Mouse (Mus musculus) layer of hippocampus, postnatal 36 days (tissue): ENCODE data around the gene Mreg. TPM values are rescaled to one million over a fixed set of nuclear protein-coding genes. Genes with fewer than 3 reads are reported as not detected.
A peak's percentile ranks its signal among the peaks of the same experiment; 100 is the strongest.

Source experiments
- DNase-seq, 2 experiments: peaks; one replicate each; pipeline ENCODE4 v3.0.0; 2022
- total RNA-seq, 2 experiments: library from RNA; stranded (reverse); gene quantifications; 2 replicates each; pipeline ENCODE4 v1.2.3; 2021

The Mreg gene
- total RNA-seq, 2 experiments from 2014 or later: 3.4 to 4.2 TPM

DNA sequence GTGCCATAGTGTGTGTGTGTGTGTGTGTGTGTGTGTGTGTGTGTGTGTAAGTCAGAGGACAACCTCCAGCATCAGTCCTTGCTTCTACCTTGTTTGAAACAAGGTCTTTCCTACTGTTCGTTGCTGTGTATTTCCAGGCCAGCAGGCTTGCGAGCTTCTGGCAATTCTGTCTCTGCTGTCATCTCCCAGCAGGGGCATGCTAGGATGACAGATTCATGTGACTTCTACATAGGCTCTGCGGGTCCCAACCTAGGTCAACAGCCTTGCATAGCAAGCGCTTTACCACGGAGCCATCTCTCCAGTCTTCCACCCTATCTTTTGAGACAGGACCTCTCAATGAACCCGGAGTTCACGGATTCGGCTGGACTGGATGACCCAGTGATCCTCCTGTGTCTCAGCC, 20.7 kb downstream of the Mreg start:
- no peak for DNase-seq

DNA sequence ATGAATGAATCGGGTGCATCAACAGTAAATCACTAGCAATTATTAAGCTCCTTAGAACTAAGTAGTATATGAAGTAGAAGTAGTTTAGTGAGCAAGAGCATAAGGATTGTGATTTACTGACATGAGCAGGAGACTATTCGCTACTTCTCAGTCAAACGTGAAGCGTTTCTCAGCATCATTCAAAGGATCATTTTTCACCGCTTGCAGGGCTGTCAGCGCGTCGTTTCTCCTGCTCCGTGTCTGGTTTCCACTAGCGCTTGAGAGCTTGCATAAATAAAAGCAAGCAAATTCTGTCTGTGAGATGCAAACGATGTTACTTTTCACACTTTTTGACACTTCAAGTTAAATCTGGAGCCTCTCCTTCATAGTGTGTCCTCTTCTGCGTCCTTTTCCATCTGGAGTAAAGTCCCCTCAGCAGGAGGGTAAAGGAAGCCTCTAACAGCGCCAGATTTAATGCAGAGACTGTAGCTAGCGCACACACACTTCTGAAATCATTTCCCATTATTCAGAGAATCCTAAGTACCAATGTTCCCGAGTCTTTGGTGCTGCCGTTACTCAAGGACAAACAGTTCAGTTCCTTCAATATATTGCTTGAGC, 23.9 kb downstream of the Mreg start:
- DNase-seq: no peak

DNA sequence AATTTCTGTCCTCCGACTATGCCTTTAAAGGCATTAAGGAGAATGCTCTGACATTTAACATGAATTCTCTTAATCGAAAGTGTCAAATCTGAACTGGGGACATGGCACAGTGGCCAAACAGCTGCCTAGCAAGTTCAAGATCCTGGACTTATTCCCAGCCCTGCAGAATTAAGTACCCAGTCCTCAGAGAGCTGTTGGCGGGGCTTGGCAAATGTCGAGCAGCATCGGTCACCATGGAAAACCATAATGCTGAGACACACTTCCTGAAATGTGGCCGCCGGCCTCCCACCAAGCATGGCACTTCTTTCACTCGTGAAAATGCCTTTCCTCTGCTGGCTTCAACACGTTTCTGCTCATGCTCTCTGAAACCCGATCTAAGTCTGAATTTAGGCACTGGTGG, 24.6 kb downstream of the Mreg start:
- no peak for DNase-seq

DNA sequence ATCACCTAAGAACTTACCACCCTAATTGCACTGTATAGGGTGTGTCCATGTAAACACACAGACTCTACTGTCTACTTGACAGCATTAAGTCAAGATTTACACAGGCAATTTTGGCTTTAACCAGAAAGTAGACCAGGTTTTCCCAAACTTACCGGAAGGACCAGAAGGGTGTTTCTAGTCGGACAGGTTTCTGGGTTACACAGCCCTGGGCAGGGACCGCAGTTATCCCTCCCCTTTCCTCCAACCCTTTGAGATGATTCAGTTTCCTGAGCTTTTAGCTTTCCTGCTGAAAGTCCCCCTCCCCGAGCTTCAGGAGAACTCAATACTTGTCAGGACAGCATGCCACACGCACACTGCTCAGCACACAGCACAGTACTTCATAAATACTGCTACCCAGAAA, 26.0 kb downstream of the Mreg start:
- DNase-seq: no peak

DNA sequence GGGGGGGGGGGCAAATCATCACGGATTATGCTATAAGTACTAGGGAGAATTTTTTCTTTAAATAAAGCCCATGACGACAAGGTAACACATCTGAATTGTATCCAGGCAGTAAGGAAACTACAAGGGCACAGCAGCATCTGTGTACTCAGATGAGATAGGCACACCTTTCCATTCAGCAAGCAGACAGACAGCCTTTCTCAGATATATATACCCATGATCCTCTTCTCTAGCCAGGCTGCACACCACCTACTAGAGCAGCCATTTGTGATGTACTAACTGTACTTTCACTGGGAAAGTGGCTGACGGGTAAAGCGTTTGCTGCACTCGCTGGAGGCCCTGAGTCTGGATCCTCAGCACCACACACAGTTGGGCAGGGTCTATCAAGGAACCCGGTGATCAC, 28.6 kb downstream of the Mreg start:
- no peak for DNase-seq

DNA sequence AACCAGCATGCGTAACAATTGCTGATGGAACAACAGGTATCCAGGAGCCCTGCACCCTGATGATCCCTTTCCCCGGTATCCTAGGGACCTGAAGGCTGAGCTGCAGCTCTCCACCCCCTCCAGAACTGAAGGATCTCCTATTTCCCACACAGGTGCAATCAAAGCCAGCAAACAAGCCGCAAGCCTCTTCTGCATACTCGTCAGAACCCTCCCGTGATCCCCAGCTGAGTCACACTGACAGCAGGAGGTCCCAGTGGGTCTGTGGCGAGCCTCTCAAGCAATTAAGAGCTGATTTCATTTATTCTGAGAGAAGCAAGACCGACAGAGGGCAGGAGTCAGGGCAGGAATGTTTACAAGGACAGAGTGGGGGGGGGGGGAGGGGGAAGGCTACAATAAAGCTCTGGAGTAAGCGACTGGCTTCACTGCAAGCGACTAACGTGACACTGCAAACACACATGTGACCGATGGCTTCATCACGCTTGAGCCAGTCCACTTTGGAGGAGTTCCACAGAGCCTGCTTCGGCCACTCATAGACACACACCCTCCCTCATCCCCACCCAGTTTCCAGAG, 29.1 kb downstream of the Mreg start:
- DNase-seq: no peak

DNA sequence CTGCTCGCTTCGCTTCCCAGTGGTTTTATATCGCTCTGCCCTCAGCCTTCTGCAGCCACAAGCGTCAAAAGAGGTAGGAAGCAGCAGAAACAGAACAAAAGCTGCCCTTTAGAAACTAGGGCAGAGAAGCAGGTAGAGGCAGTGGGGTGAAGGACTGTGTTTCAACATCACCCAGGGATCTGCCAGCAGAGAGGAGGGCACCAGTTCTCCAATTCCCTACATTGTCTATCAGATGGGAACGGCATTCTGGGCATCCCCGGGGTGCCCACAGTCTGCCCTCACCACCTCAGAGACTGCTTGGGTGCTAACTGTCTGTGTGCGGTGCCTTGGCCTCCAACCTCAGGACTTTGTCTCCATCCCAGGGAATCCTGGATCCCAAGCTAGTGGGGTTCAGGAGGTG, 32.2 kb downstream of the Mreg start:
- no peak for DNase-seq

DNA sequence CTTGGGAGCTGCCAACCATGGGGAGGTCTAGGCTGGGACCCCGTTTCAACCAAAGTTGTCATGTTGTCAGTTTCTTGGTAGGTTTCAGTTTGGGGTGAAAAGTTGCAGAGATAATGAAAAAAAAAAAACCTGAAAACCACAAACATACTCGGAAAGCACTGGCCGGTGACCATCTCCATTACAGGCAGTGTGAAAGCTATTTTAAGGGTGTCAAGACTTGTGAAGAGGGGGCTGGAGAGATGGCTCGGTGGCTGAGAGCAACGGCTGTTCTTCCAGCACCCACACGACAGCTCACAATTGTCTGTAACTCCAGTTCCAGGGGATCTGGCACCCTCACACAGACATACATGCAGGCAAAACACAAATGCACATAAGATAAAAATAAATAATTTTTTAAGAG, 35.9 kb downstream of the Mreg start:
- no peak for DNase-seq

DNA sequence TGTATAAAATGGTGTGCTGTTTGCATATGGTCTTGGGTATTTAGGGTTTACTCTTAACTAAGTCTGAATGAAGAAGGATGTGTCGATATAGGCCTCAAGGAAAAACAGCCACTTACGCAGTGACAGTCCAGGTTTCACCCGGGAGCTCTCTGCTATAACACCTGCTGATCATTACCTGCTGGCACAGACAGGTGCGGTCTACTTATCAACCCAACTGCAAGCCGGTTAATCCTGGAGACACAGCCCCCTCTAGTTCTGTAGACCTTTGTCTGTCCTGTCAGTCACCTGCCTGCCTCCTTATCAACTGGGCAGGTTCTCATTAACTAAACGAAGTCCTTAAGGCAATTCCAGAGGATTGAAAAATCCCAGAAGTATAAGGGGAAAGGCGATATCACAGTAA, 37.9 kb downstream of the Mreg start:
- DNase-seq: no peak

DNA sequence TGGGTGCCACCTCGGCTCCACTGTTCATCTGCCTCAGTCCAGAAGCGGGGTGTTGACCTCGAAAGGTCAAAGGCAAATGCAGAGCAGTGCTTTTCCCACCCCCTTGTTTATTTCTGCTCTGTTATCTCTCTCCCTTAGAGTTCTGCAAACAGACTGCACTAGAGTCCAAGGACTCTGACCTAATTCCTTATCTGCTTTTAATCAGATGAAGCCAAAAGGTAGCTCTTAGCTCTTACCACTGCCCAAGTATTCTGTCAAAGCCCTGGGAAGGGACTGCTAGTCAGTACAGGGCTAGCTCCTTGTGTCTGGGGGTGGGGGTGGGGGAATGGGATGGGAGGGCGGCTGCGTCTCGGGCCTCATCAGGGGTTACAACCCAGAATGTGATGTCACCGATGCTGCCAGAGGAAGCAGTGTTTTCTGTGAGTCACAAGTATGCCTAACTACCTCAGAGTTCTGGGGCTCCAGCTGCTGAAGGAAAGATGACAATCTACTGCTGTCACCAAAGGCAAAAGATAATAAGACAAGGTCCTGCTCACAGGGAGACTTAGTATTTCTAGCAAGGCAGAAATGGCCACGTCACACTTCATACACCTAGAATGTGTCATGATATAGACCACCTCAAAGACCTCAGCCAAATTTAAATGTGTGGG, 38.6 kb downstream of the Mreg start:
- DNase-seq: no peak

DNA sequence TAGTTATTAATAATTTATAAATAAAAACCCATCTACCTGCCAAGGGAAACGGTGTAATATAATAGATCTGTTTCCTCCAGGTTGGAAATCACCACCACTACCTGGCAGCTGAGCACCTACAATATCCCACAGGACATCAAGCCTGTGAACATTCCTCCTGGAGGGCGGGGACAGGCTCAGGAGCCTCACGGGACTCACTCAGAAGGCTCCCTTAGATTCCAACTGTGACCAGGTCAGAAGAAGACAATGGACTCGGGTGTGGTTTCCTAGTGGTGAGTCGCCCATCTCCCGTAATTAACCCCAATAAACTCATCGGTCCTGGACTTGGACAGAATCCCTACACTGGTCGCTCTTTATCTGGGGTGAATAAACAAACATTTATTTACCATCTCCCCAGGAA, 39.3 kb downstream of the Mreg start:
- no peak for DNase-seq

DNA sequence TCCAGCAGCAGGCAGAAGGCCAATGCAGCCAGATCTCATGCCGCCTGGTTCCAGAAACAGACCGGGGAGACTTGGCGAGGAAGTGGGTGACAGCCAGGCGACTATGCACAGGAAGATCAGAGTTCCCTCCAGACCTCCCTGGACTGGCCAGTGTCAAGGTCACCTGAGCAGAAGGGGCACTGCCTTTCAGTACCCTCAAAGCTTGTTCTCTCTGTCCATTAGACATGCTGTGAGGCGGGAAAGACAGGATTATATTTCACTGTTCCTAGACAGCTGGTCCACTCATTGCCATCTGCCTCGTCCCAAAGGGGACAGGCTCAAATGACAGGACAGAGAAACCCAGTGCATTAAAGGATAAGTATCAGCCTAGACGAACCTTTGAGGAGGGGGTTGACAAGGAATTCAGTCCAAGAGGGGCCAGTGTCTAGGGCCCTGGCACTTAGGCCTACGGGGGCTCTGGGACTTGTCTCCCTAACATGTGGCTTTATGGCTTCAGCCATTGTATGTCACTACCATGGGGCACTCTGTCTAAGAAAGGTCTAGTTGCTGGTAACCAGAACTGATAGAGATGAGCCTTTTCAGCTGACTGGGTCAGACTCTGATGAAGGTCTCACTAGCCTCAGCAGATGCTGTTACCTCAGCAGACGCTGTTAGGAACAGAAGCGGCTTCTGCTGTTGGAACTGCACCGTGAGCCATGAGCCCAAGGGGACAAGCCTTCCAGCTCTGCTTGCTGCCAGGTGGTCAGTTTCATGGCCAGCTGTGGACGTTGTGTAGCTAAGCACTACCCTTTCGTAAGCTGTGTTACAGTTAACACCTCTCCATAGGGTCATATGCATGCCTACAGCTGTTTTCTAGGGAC, 40.9 kb downstream of the Mreg start:
- DNase-seq: no peak

DNA sequence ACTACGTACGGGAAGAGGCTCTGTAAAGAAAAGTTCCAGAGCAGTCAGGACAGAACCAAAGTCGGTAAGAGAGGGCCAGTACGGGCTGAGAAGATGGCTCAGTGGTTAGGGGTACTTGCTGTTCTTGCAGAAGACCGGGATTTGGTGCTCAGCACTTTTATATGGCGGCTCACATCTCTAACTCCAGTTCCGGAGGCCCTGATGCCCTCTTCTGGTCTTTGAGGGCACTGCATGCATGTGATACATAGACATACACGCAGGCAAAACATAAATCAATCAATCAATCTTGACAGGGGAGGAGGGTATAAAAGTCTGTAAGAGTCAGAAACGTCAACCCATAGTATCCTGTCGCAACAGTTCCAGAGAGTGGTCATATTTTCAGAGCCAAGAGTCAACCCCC, 45.1 kb downstream of the Mreg start:
- DNase-seq: no peak

DNA sequence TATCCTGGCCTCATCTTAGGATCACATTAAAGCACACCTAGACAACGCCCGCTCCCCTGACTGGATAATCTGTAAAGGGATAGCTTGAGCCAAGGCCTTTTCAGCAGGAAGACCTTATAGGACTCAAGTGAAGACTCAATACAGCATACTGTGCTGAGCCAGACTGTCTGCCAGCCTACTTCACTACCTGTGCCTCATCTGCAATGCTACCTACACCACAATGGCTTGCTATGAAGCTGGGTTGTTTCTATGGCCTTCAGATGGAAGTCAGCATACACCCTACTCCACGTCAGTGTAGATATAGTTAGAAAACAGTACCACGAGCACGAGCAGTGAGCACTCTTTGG, 45.7 kb downstream of the Mreg start:
- no peak for DNase-seq

DNA sequence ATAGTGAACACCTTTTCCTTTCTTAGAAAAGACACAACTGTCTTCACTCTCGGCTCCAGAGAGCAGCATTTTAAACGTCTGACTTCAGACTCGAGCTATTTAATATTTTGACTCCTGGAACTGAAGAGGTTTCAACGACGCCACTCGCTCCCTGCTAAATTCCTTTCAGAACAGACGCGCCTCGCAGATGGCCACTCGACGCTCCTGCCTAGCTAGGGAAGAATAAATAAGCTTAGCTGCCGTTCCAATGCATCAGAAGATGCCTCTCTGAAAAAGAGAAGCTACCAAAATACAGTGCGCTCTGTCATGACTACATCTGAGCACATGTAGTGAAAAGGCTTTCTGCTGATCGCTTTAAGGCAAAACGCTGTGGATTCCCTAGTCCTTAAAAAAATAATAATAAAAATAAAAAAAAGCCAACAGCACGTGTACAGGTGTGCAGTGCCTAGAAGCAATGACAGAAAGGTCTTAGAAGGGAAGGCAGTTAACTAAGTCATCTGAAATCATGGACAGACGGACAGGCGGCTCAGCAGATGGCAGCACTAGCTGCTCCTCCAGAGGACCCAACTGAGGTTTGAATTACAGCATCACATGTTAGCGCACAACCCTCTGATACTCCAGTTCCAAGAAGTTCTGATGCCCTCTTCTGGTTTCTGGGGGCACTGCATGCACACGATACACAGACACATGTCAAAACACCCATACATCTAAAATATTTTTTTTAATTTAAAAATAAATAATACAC, 46.2 kb downstream of the Mreg start:
- DNase-seq: peak; percentile 15 to 37

DNA sequence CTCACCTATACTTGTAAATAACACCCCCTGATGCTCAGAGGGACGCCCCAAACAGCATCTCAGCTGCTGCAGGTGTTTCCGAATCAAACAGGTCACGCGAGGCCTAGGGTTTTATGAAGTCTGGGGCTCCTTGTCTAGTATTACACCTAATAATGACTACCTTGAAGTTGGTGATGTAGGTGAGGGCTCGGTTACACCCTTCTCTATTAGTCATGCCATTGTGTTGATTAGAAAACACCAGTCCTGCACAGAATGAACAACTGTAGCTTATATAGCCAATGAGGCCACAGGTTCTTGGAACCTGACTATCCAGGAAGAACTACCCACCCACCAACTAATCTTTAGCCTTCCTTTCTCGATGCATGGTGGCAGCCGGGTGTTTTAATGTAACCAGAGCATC, 51.8 kb downstream of the Mreg start:
- DNase-seq: no peak

DNA sequence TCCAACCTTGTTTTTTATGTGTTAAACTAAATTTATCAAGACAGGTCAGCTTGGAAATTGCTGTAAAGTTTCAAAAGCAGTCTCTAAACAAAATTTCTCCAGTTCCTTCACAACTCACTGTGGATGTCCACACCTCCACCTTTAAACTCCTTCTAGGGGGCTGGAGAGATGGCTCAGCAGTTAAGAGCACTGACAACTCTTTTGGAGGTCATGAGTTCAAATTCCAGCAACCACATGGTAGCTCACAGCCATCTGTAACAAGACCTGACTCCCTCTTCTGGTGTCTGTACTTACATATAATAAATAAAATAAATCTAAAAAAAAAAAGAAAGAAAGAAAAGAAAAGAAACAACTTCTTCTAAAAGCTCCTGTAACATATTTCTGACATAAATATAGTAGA, 67.1 kb downstream of the Mreg start:
- no peak for DNase-seq

DNA sequence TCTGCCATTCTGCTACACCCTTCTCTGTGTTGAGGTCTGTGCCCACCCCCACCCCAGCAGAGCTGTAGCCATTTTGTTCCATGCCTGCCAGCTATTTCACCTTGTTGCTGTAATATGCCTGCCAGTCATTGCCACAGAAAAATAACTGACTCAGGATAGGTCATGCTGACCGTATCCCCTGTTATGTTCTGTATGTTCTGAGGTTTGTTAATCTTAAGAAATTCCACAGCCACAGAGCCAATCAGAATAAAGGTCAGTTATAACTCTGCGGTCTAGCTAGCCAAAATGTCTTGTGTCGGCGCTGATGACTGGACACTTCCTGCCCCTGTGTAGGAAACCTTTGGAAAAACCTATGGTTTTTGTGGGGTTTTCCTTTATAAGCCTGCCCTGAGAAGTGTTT, 67.7 kb downstream of the Mreg start:
- no peak for DNase-seq

DNA sequence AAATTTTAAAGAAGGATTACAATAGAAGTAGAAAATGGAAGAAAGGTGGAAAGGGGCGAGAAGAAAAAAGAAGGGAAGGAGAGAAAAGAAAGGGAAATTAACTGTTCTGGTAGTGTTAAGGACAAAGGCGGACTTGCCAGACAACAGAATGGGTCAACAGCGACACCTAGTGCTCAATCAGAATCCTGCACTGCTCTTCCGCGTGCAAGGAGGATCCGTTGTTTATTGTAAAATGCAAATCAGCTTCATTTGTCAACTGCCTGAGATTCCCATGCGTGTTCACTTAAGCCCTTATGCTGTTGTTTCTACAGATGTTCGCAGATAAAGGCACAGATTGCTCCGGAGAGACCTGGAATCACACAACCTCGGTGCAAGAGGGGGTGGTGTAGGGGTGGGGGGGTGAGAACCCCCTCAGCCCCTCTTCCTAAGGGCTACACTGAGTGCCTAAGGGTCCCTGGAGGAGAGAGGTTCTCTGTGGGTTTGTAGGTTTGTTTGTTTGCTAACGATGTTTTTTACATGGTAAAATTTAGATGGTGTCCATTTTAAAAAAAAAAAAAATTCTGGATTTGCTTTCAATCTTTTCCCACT, 70.1 kb downstream of the Mreg start:
- peak; percentile 20 to 25 for DNase-seq

DNA sequence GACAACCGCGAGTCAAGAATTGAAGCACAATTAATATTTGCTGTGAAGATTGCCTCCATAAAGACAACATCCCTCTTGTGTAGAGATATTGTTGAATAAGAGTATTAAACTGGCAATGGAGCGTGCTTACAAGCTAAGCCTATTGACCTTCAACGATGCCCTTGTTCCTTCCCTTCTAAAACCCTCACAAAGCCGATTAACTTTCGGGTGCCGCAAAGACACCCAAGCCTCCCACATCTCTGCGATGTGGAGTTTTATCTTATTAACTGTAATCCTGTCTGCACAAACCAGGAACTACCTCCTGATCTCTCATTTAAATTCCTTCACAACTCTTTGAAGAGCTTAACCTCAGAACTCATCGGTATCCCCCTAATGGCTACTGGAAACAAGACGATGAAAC, 76.0 kb downstream of the Mreg start:
- no peak for DNase-seq

DNA sequence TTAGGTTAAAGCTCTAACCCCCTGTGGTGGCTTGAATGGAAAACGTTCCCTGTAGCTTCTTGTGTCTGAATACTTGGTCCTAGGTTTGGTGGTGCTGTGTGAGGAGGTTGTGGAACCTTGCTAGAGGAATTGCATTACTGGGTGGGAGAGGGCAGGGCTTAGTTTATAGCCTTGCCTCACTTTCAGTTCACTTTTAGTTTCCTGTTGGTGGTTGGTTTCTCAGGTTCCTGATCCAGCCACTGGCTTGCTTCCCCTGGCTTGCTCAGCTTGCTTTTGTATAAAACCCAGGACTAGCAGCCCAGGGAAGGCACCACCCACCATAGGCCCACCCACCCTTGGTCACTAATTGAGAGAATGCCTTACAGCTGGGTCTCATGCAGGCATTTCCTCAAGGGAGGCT, 77.6 kb downstream of the Mreg start:
- DNase-seq: no peak
